Mouse (Mus musculus) gastrocnemius, adult 2 months (tissue): ENCODE results near the gene Fndc10. TPM values are rescaled to one million over a fixed set of nuclear protein-coding genes. Genes with fewer than 3 reads are reported as not detected.
A peak's percentile ranks its signal among the peaks of the same experiment; 100 is the strongest.
"Not testable (repeated sequence)": the region's sequence is repeated elsewhere in the genome, so short reads cannot be mapped to it uniquely, and the experiment has no call there.

ENCODE experiments used
- DNase-seq: peaks from one replicate; pipeline ENCODE4 v3.0.0; 2022
- H3K27ac ChIP-seq: fragments of 200-600 bp; 2 replicates; pipeline ENCODE4 v1.8.1; 2022; ENCODE audit warnings: mild to moderate bottlenecking
- H3K4me3 ChIP-seq: fragments of 200-600 bp; 2 replicates; pipeline ENCODE4 v1.8.1; 2022; ENCODE audit warnings: mild to moderate bottlenecking, moderate library complexity
- CTCF ChIP-seq: fragments of 200-600 bp; IDR thresholded peaks from 2 replicates; pipeline ENCODE4 v1.8.1; 2022; ENCODE audit warnings: antibody characterized with exemption, mild to moderate bottlenecking, moderate library complexity
- intact Hi-C: fragments of 180-260 bp; cut with DNase I; formaldehyde crosslinking; loops from one replicate; pipeline ENCODE4 v1.15.1; 2025
- total RNA-seq, 2 experiments: library from RNA; stranded (reverse); gene quantifications; 2 replicates each; pipeline ENCODE4 v1.2.3; 2021

Gene Fndc10
- total RNA-seq, 2 experiments from 2014 or later, result 1.0 to 1.5 TPM

- Histone ChIP-seq H3K4me3 (no peak overlapping the region), H3K27ac (no peak overlapping the region; the same call in 1 of the 2 replicates)
- TF ChIP-seq CTCF, result peak; percentile 74
- DNase-seq, result no peak
- intact Hi-C loops, result loop anchor here (5.0 kb wide), 1 partner anchor 51 kb away; the partner anchor contains the start of gene Vwa1
Measured at GRCm38 (mm10) chr4:155721668-155722083, 27.5 kb downstream of the Fndc10 start.

GRCm38 (mm10) chr4:155727993-155728392 is 33.9 kb downstream of the Fndc10 start:
- Histone ChIP-seq H3K4me3 (no peak overlapping the region), H3K27ac (no peak overlapping the region)
- TF ChIP-seq CTCF, result no peak
- DNase-seq, result peak; percentile 6
- intact Hi-C loops, result no loop called here

GRCm38 (mm10) chr4:155733267-155733666 is 39.1 kb downstream of the Fndc10 start:
- no peak overlapping the region; the same call in 1 of the 2 replicates for H3K27ac ChIP-seq
- H3K4me3 ChIP-seq, result peak overlapping the region; percentile 9; the same call in 1 of the 2 replicates
- intact Hi-C loops, result no loop called here

GRCm38 (mm10) chr4:155734350-155734941 is 40.3 kb downstream of the Fndc10 start, which contains the start of gene Tmem240:
Tmem240 (plus strand) TSS chr4:155734800.
- peak within 1 kb of the TSS; percentile 92 for H3K27ac ChIP-seq
- peak within 1 kb of the TSS; percentile 90 for H3K4me3 ChIP-seq
- peak; percentile 93 for DNase-seq
- TF ChIP-seq CTCF, result no peak
- intact Hi-C loops, result no loop called here

More at GRCm38 (mm10) chr4:155733267-155733666, 39.1 kb downstream of the Fndc10 start:
- peak; percentile 15 for DNase-seq
- TF ChIP-seq CTCF, result no peak

- peak; percentile 62 for DNase-seq
- 0 out of 2 replicates have a peak, but pooled peaks have one; percentile 5 for TF ChIP-seq CTCF
- peak overlapping the region; percentile 92 for H3K27ac ChIP-seq
- intact Hi-C loops, result no loop called here
- peak overlapping the region; percentile 90 for H3K4me3 ChIP-seq
Measured at GRCm38 (mm10) chr4:155734951-155735702, 41.0 kb downstream of the Fndc10 start.

GRCm38 (mm10) chr4:155735788-155736187 is 41.6 kb downstream of the Fndc10 start:
- peak overlapping the region; percentile 92 for H3K27ac ChIP-seq
- no peak for DNase-seq
- TF ChIP-seq CTCF, result no peak
- intact Hi-C loops, result no loop called here
- H3K4me3 ChIP-seq, result peak overlapping the region; percentile 90

GRCm38 (mm10) chr4:155736421-155736820 is 42.3 kb downstream of the Fndc10 start:
- Histone ChIP-seq H3K4me3 (no peak overlapping the region), H3K27ac (no peak overlapping the region)
- intact Hi-C loops, result no loop called here
- TF ChIP-seq CTCF, result no peak
- DNase-seq, result peak; percentile 6

GRCm38 (mm10) chr4:155738262-155738661 is 44.1 kb downstream of the Fndc10 start:
- intact Hi-C loops, result no loop called here
- no peak overlapping the region for H3K27ac ChIP-seq
- no peak for DNase-seq
- TF ChIP-seq CTCF, result no peak
- H3K4me3 ChIP-seq, result no peak overlapping the region

GRCm38 (mm10) chr4:155739152-155739551 is 45.0 kb downstream of the Fndc10 start:
- intact Hi-C loops, result no loop called here
- H3K27ac ChIP-seq, result no peak overlapping the region
- H3K4me3 ChIP-seq, result no peak overlapping the region
- TF ChIP-seq CTCF, result no peak
- DNase-seq, result no peak

GRCm38 (mm10) chr4:155739741-155740636 is 45.8 kb downstream of the Fndc10 start:
- intact Hi-C loops, result no loop called here
- H3K27ac ChIP-seq, result no peak overlapping the region
- TF ChIP-seq CTCF, result no peak
- H3K4me3 ChIP-seq, result no peak overlapping the region
- DNase-seq, result peak; percentile 58

GRCm38 (mm10) chr4:155740681-155741080 is 46.5 kb downstream of the Fndc10 start:
- peak; percentile 13 for DNase-seq
- H3K4me3 ChIP-seq, H3K27ac ChIP-seq, intact Hi-C loops: not testable (repeated sequence)

- intact Hi-C loops, result no loop called here
- no peak for TF ChIP-seq CTCF
Measured at GRCm38 (mm10) chr4:155742684-155743083, 48.5 kb downstream of the Fndc10 start.

More at GRCm38 (mm10) chr4:155742684-155743083, 48.5 kb downstream of the Fndc10 start:
- Histone ChIP-seq H3K27ac (no peak overlapping the region), H3K4me3 (no peak overlapping the region)
- no peak for DNase-seq
